Mouse (Mus musculus): ENCODE results near the gene Pvr.

GRCm38 (mm10) chr7:19920506-19921261, at the start of gene Pvr:
- TF ChIP-seq CTCF (IDR thresholded peaks at IDR 0.05; ENCODE audit: control insufficient read depth, insufficient read depth, insufficient read length) (no peak), MYOG (IDR thresholded peaks at IDR 0.05; ENCODE audit: control insufficient read depth, extremely low read depth, insufficient read length) (no peak), MAX (IDR thresholded peaks at IDR 0.05) (no peak), CEBPB (IDR thresholded peaks at IDR 0.05; ENCODE audit: low read depth) (no peak), USF1 (IDR thresholded peaks at IDR 0.05; ENCODE audit: low read depth) (no peak), MYOD1 (IDR thresholded peaks at IDR 0.05; ENCODE audit: control insufficient read depth, insufficient read length, low read depth) (no peak), FOSL1 (IDR thresholded peaks at IDR 0.05; ENCODE audit: insufficient read depth, low read length, poor library complexity, severe bottlenecking) (peak; percentile 1)
